Mouse (Mus musculus) ES-E14 (cell line): ENCODE data around the gene 2510009E07Rik. TPM values are rescaled to one million over a fixed set of nuclear protein-coding genes. Genes with fewer than 3 reads are reported as not detected.

Source experiments
- DNase-seq: peaks from one replicate; pipeline ENCODE4 v3.0.0-alpha.2; 2013; ENCODE audit warnings: low read depth, low spot score
- H3K27ac ChIP-seq: 2 replicates; pipeline ENCODE4 v1.5.1; 2012; ENCODE audit warnings: low read depth, mild to moderate bottlenecking, low read length, moderate library complexity, mixed read lengths; ENCODE audit not compliant: poor library complexity, insufficient read depth, severe bottlenecking
- H3K36me3 ChIP-seq: 2 replicates; pipeline ENCODE4 v1.6.1; 2012; ENCODE audit warnings: mild to moderate bottlenecking, low read length, moderate library complexity, mixed read lengths; ENCODE audit not compliant: control insufficient read depth, poor library complexity, insufficient read depth, severe bottlenecking
- H3K4me1 ChIP-seq, 2 experiments: fragments of 150-350 bp in 1 of 2; sonication (generic) in 1 of 2; 2 replicates each; pipeline ENCODE4 v1.6.1; 2012; ENCODE audit warnings: low read length in 2 of 2, mild to moderate bottlenecking in 1 of 2, mixed read lengths in 1 of 2; ENCODE audit not compliant: control insufficient read depth in 2 of 2, insufficient read depth in 2 of 2, poor library complexity in 1 of 2
- H3K4me3 ChIP-seq, 2 experiments: fragments of 150-350 bp in 1 of 2; sonication (generic) in 1 of 2; 2 replicates each; pipeline ENCODE4 v1.5.1; 2012; ENCODE audit warnings: low read length in 2 of 2, low read depth in 1 of 2, mild to moderate bottlenecking in 1 of 2, mixed read lengths in 1 of 2; ENCODE audit not compliant: insufficient read depth in 1 of 2, poor library complexity in 1 of 2, severe bottlenecking in 1 of 2
- H3K9ac ChIP-seq: 2 replicates; pipeline ENCODE4 v1.6.1; 2012; ENCODE audit warnings: low read depth, mild to moderate bottlenecking, low read length, mixed read lengths; ENCODE audit not compliant: poor library complexity, insufficient read depth, severe bottlenecking
- H3K9me3 ChIP-seq: fragments of 150-350 bp; sonication (generic); 2 replicates; pipeline ENCODE4 v1.6.1; 2012; ENCODE audit warnings: low read depth, mild to moderate bottlenecking, low read length; ENCODE audit not compliant: control insufficient read depth, insufficient read depth
- CHD2 ChIP-seq: IDR thresholded peaks from 2 replicates; pipeline ENCODE4 v1.6.1; 2014; ENCODE audit warnings: mild to moderate bottlenecking, low read depth, low read length, inconsistent platforms
- HCFC1 ChIP-seq: IDR thresholded peaks from 2 replicates; pipeline ENCODE4 v1.6.1; 2012; ENCODE audit warnings: low read length, inconsistent platforms, borderline replicate concordance; ENCODE audit not compliant: insufficient read depth
- MAFK ChIP-seq: IDR thresholded peaks from 2 replicates; pipeline ENCODE4 v1.6.1; 2014; ENCODE audit warnings: mild to moderate bottlenecking, low read depth, low read length, inconsistent platforms; ENCODE audit not compliant: insufficient read depth
- ZC3H11A ChIP-seq: IDR thresholded peaks from 2 replicates; pipeline ENCODE4 v1.6.1; 2012; ENCODE audit warnings: low read depth, mild to moderate bottlenecking, inconsistent platforms, low read length, borderline replicate concordance
- ZNF384 ChIP-seq: IDR thresholded peaks from 2 replicates; pipeline ENCODE4 v1.6.1; 2012; ENCODE audit warnings: low read depth, low read length, inconsistent platforms
- in situ Hi-C, 2 experiments: fragments of 600-800 bp; cut with MboI; formaldehyde crosslinking; loops; one replicate each; pipeline ENCODE4 v1.15.1; 2025; ENCODE audit warnings: low sequenced_read_pairs in 2 of 2, inconsistent platforms in 1 of 2; ENCODE audit not compliant: unreplicated experiment in 2 of 2
- total RNA-seq: library from RNA; depleted of rRNA; stranded (reverse); fragments of 300-350 nt; gene quantifications from 2 replicates; pipeline ENCODE4 v1.2.3, GENCODE M21; 2012

Gene 2510009E07Rik
- total RNA-seq, 1 experiment, result 1.8 TPM

DNA sequence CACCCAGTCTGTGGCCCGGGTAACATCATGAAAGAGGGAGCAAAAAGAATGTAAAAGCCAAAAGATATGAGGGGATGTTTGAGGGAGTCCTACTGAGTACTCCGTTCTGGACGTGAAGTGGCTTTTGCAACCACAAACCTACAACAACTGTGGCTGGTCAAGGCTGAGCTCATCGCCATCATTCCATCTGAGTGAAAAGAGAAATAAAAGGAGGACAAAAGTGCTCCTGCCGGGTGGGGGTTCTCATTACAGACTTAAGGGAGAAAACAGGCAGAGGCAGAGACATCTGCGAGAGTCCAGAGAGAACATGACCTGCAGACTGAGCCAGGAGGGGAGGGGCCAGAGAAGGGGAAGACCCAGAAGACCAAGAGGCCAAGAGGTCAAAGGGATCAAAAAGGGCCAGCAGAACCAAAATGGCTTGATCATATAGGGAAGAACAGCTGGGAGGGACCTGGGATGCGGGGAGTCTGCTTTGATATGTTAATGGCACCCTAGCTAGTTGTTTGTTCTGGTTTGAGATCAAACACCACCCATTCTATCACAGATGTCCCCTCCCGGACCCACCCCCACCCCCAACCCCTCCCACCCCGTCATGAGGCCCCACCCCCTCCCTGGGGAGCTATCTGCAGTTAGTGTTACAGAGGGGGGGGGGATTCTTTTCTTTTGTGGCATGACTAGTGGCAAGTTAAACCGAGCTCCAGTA lies 7.3 kb upstream of the 2510009E07Rik start:
- Histone ChIP-seq H3K4me3 (peak overlapping the region; percentile 28 to 53; a peak in 3 of 4 replicates), H3K4me1 (peaks cover 3% of the 10 kb centered on the region in 2 experiments; a peak in 2 of 4 replicates), H3K9me3 (no peaks in the 10 kb centered on the region), H3K36me3 (no peaks in the 10 kb centered on the region), H3K9ac (no peak overlapping the region; the same call in 1 of the 2 replicates), H3K27ac (peak overlapping the region; percentile 68; the same call in 1 of the 2 replicates)
- TF ChIP-seq ZC3H11A (no peak), ZNF384 (no peak), MAFK (no peak), CHD2 (no peak), HCFC1 (no peak)
- in situ Hi-C loops, result no loop called here
- peak; percentile 93 for DNase-seq

DNA sequence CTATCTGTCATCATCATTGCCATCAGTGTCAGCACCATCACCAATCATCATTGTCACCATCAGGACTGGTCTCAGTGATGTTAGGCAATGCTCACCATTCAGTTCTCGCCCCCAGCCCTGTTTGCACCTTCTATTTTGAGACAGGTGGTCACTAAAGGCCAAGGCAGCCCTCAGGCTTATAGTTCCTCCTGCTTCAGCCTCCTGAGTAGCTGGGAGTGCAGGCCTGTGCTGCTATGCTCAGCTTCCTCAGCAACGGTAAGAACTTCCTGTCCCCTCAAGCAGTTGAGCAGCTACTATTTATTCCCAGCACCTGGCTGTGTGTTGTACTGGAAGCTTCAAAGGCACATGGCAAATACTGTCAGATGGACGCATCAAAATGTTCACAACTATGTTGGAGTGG lies 3.7 kb upstream of the 2510009E07Rik start:
- H3K27ac ChIP-seq, result no peak overlapping the region
- in situ Hi-C loops, result no loop called here
- H3K36me3 ChIP-seq, result no peaks in the 10 kb centered on the region
- H3K4me3 ChIP-seq, result no peak overlapping the region
- H3K9ac ChIP-seq, result no peak overlapping the region
- no peak for DNase-seq
- no peaks in the 10 kb centered on the region for H3K9me3 ChIP-seq
- H3K4me1 ChIP-seq, result peaks cover 3 to 7% of the 10 kb centered on the region in 2 experiments; a peak in 3 of 4 replicates
- TF ChIP-seq HCFC1 (no peak), MAFK (no peak), CHD2 (no peak), ZC3H11A (no peak), ZNF384 (no peak)

DNA sequence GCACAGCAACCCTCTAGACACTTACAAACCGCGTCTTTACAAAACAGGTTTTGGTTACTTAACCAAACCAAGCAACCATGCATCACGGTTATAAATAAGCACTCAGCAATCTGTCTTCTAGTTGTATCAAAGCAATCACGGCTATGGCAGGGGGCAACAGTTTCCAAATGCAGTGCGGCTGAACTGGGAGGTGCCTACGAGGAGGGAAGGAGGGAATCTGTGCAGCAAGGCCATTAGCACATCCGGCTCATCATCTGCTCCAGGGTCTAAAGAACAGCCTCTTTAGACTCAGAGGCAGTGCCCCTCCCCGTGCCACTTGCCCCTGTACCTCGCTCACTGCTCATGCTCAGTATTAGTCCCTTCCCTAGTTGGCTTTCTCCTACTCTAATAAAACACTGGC lies 2.5 kb upstream of the 2510009E07Rik start:
- in situ Hi-C loops, result no loop called here
- H3K9ac ChIP-seq, result no peak overlapping the region
- TF ChIP-seq HCFC1 (no peak), ZNF384 (peak; percentile 75), CHD2 (no peak)
- H3K4me3 ChIP-seq, result no peak overlapping the region
- H3K9me3 ChIP-seq, result no peaks in the 10 kb centered on the region
- H3K36me3 ChIP-seq, result no peaks in the 10 kb centered on the region
- H3K4me1 ChIP-seq, result peaks cover 3 to 7% of the 10 kb centered on the region in 2 experiments; a peak in 3 of 4 replicates
- no peak overlapping the region for H3K27ac ChIP-seq
- no peak for DNase-seq

DNA sequence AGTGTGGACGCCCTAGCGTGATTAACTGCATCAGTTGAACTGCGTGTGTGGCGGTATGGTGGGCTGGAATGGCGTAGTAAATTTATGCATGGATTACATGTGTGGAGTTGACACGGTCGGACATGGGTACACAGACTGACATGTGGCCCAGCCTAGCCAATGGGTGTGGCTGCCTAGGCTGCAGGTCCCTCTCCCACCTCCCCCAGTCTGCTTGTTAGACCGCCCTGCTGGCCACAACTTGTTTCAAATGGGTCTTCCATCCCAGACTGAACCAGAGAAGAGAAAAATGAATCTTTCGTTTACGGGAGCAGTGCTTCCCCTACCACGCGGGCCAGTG lies 745 bp upstream of the 2510009E07Rik start:
- Histone ChIP-seq H3K9me3 (no peaks in the 10 kb centered on the region), H3K36me3 (no peaks in the 10 kb centered on the region), H3K4me3 (peak overlapping the region; percentile 67 to 80), H3K27ac (no peak overlapping the region), H3K4me1 (peaks cover 0 to 6% of the 10 kb centered on the region in 2 experiments; a peak in 3 of 4 replicates), H3K9ac (no peak overlapping the region)
- in situ Hi-C loops, result no loop called here
- no peak for DNase-seq
- TF ChIP-seq CHD2 (no peak), ZNF384 (no peak), HCFC1 (no peak), MAFK (no peak), ZC3H11A (no peak)
